Mouse (Mus musculus) kidney, adult 2 months (tissue): ENCODE measurements around the gene 5031439G07Rik. TPM values are rescaled to one million over a fixed set of nuclear protein-coding genes. Genes with fewer than 3 reads are reported as not detected.

ENCODE experiments used
- DNase-seq: peaks from one replicate; pipeline ENCODE4 v3.0.0; 2021
- H3K27ac ChIP-seq: fragments of 200-500 bp; 2 replicates; pipeline ENCODE4 v1.5.1; 2012; ENCODE audit warnings: low read depth, low read length, control low read depth, inconsistent platforms; ENCODE audit not compliant: insufficient read depth
- H3K27me3 ChIP-seq: fragments of 200-500 bp; replicated peaks from 2 replicates; pipeline ENCODE4 v1.6.1; 2012; ENCODE audit warnings: mild to moderate bottlenecking, moderate library complexity, low read length, inconsistent platforms; ENCODE audit not compliant: control insufficient read depth, insufficient read depth
- H3K36me3 ChIP-seq: fragments of 200-500 bp; 2 replicates; pipeline ENCODE4 v1.6.1; 2012; ENCODE audit warnings: mild to moderate bottlenecking, moderate library complexity, low read length, inconsistent platforms; ENCODE audit not compliant: control insufficient read depth, insufficient read depth
- H3K4me1 ChIP-seq: fragments of 200-500 bp; 2 replicates; pipeline ENCODE4 v1.6.1; 2011; ENCODE audit warnings: low read length; ENCODE audit not compliant: control insufficient read depth, insufficient read depth
- H3K4me3 ChIP-seq: fragments of 200-500 bp; 2 replicates; pipeline ENCODE4 v1.5.1; 2011; ENCODE audit warnings: mild to moderate bottlenecking, low read depth, low read length, control low read depth; ENCODE audit not compliant: insufficient read depth
- CTCF ChIP-seq: fragments of 200-500 bp; conservative IDR thresholded peaks from 2 replicates; pipeline ENCODE4 v1.5.1; 2011; ENCODE audit warnings: low read depth, mild to moderate bottlenecking, control low read depth, low read length, moderate library complexity, mixed read lengths; ENCODE audit not compliant: insufficient read depth, insufficient read length
- POLR2A ChIP-seq: fragments of 200-500 bp; IDR thresholded peaks from one replicate; pipeline ENCODE4 v1.6.1; 2011; ENCODE audit warnings: low read depth, low read length, control low read depth
- WGBS: fragments of 180-500 bp; shearing (Covaris S2); methylation state at CpG from one replicate; pipeline ENCODE4 v1.1.7; 2018; 5-methylcytosine and 5-hydroxymethylcytosine counted together
- polyA plus RNA-seq: library from polyadenylated mRNA; depleted of rRNA; stranded (reverse); fragments of >200 nt; gene quantifications from 2 replicates; pipeline ENCODE4 v1.2.3, GENCODE M21; 2012

Gene 5031439G07Rik
- polyA plus RNA-seq, 1 experiment, result 21.7 TPM

- no peaks in the 10 kb centered on the region for H3K4me1 ChIP-seq
- 76% methylated on average over 2 of the region's 2 CpGs for WGBS
- H3K36me3 ChIP-seq, result no peaks in the 10 kb centered on the region
- no peak for DNase-seq
- no peak overlapping the region for H3K27ac ChIP-seq
- TF ChIP-seq CTCF (no peak), POLR2A (no peak)
- no peaks in the 10 kb centered on the region for H3K27me3 ChIP-seq
- no peak overlapping the region for H3K4me3 ChIP-seq
Measured at GRCm38 (mm10) chr15:84962518-84962917, 25.8 kb downstream of the 5031439G07Rik start.

- Histone ChIP-seq H3K4me3 (no peak overlapping the region), H3K4me1 (no peaks in the 10 kb centered on the region), H3K36me3 (no peaks in the 10 kb centered on the region), H3K27me3 (no peaks in the 10 kb centered on the region), H3K27ac (no peak overlapping the region)
- WGBS, result 44% methylated on average over 8 of the region's 8 CpGs
- no peak for DNase-seq
- TF ChIP-seq CTCF (no peak), POLR2A (no peak)
Measured at GRCm38 (mm10) chr15:84960692-84961091, 27.7 kb downstream of the 5031439G07Rik start.

GRCm38 (mm10) chr15:84959891-84960290, 28.5 kb downstream of the 5031439G07Rik start:
- no peaks in the 10 kb centered on the region for H3K27me3 ChIP-seq
- 82% methylated on average over 6 of the region's 6 CpGs for WGBS
- no peak overlapping the region for H3K4me3 ChIP-seq
- no peaks in the 10 kb centered on the region for H3K36me3 ChIP-seq
- H3K27ac ChIP-seq, result no peak overlapping the region
- no peaks in the 10 kb centered on the region for H3K4me1 ChIP-seq
- DNase-seq, result no peak
- TF ChIP-seq POLR2A (no peak), CTCF (no peak)

- H3K27ac ChIP-seq, result no peak overlapping the region
- no peaks in the 10 kb centered on the region for H3K4me1 ChIP-seq
- TF ChIP-seq CTCF (no peak), POLR2A (no peak)
- H3K27me3 ChIP-seq, result no peaks in the 10 kb centered on the region
- WGBS, result 90% methylated on average over 3 of the region's 3 CpGs
- no peak for DNase-seq
- no peak overlapping the region for H3K4me3 ChIP-seq
- H3K36me3 ChIP-seq, result no peaks in the 10 kb centered on the region
Measured at GRCm38 (mm10) chr15:84958331-84958730, 30.0 kb downstream of the 5031439G07Rik start.

- TF ChIP-seq CTCF, result no peak
- TF ChIP-seq POLR2A, result no peak
- no peak overlapping the region for H3K27ac ChIP-seq
- no peak for DNase-seq
- H3K4me1 ChIP-seq, result no peaks in the 10 kb centered on the region
- H3K36me3 ChIP-seq, result no peaks in the 10 kb centered on the region
- H3K4me3 ChIP-seq, result no peak overlapping the region
- H3K27me3 ChIP-seq, result no peaks in the 10 kb centered on the region
- 45% methylated on average over 3 of the region's 3 CpGs for WGBS
Measured at GRCm38 (mm10) chr15:84957851-84958250, 30.5 kb downstream of the 5031439G07Rik start.

- H3K4me3 ChIP-seq, result no peak overlapping the region
- TF ChIP-seq POLR2A (no peak), CTCF (no peak)
- H3K4me1 ChIP-seq, result no peaks in the 10 kb centered on the region
- H3K36me3 ChIP-seq, result no peaks in the 10 kb centered on the region; the same call in 1 of the 2 replicates
- no peak overlapping the region for H3K27ac ChIP-seq
- H3K27me3 ChIP-seq, result no peaks in the 10 kb centered on the region
- 85% methylated on average over 11 of the region's 11 CpGs for WGBS
- DNase-seq, result no peak
Measured at GRCm38 (mm10) chr15:84953259-84953658, 35.1 kb downstream of the 5031439G07Rik start.

GRCm38 (mm10) chr15:84950053-84950452, 38.3 kb downstream of the 5031439G07Rik start:
- H3K36me3 ChIP-seq, result no peaks in the 10 kb centered on the region; the same call in 1 of the 2 replicates
- no peak overlapping the region for H3K27ac ChIP-seq
- no peak overlapping the region for H3K4me3 ChIP-seq
- no peaks in the 10 kb centered on the region for H3K27me3 ChIP-seq
- H3K4me1 ChIP-seq, result no peaks in the 10 kb centered on the region
- TF ChIP-seq CTCF (no peak), POLR2A (no peak)
- 92% methylated on average over 4 of the region's 4 CpGs for WGBS
- DNase-seq, result no peak

GRCm38 (mm10) chr15:84948990-84949389, 39.4 kb downstream of the 5031439G07Rik start:
- TF ChIP-seq CTCF, result no peak
- TF ChIP-seq POLR2A, result no peak
- H3K4me3 ChIP-seq, result no peak overlapping the region
- no peak for DNase-seq
- 87% methylated on average over 14 of the region's 14 CpGs for WGBS
- H3K36me3 ChIP-seq, result no peaks in the 10 kb centered on the region; the same call in 1 of the 2 replicates
- no peaks in the 10 kb centered on the region for H3K27me3 ChIP-seq
- H3K4me1 ChIP-seq, result no peaks in the 10 kb centered on the region
- H3K27ac ChIP-seq, result no peak overlapping the region
